Mouse (Mus musculus) kidney, postnatal 0 days (tissue): ENCODE data around the gene Fsd1. TPM values are rescaled to one million over a fixed set of nuclear protein-coding genes. Genes with fewer than 3 reads are reported as not detected.

Source experiments
- ATAC-seq: fragments of 200-750 bp; cut with Nextera tagmentation; replicated peaks from 2 replicates; pipeline ENCODE4 v1.8.0; 2017; ENCODE audit warnings: low read depth, moderate number of reproducible peaks, moderate TSS enrichment, moderate library complexity; ENCODE audit not compliant: low FRiP score
- DNase-seq: peaks from one replicate; pipeline ENCODE4 v3.0.0-alpha.2; 2016; ENCODE audit warnings: low spot score
- H3K27ac ChIP-seq: fragments of 300-500 bp; sonication (generic); 2 replicates; pipeline ENCODE4 v1.5.1; 2014; ENCODE audit warnings: mild to moderate bottlenecking
- H3K27me3 ChIP-seq: fragments of 300-500 bp; sonication (generic); 2 replicates; pipeline ENCODE4 v1.6.1; 2014; ENCODE audit warnings: low read length, mixed read lengths; ENCODE audit not compliant: insufficient read depth
- H3K36me3 ChIP-seq: fragments of 300-500 bp; sonication (generic); 2 replicates; pipeline ENCODE4 v1.6.1; 2014; ENCODE audit warnings: low read length, mixed read lengths; ENCODE audit not compliant: insufficient read depth
- H3K4me1 ChIP-seq: fragments of 300-500 bp; sonication (generic); replicated peaks from 2 replicates; pipeline ENCODE4 v1.6.1; 2014; ENCODE audit warnings: antibody characterized with exemption, low read length, mixed read lengths; ENCODE audit not compliant: insufficient read depth
- H3K4me2 ChIP-seq: fragments of 300-500 bp; sonication (generic); 2 replicates; pipeline ENCODE4 v1.6.1; 2014; ENCODE audit warnings: mild to moderate bottlenecking, low read length, moderate library complexity, mixed read lengths
- H3K4me3 ChIP-seq: fragments of 300-500 bp; sonication (generic); replicated peaks from 2 replicates; pipeline ENCODE4 v1.5.1; 2014; ENCODE audit warnings: low read depth, low read length
- H3K9ac ChIP-seq: fragments of 300-500 bp; sonication (generic); 2 replicates; pipeline ENCODE4 v1.6.1; 2014; ENCODE audit warnings: low read depth, low read length
- H3K9me3 ChIP-seq: fragments of 300-500 bp; sonication (generic); replicated peaks from 2 replicates; pipeline ENCODE4 v1.6.1; 2016; ENCODE audit warnings: low read length, inconsistent platforms, mixed read lengths
- CTCF ChIP-seq: IDR thresholded peaks from 2 replicates; pipeline ENCODE4 v1.5.1; 2016; ENCODE audit warnings: antibody characterized with exemption, low read depth, mild to moderate bottlenecking, moderate library complexity
- WGBS: fragments of 180-500 bp; shearing (Covaris S2); extraction: QIAGEN DNeasy Blood & Tissue Kit; methylation state at CpG from one replicate; pipeline ENCODE4 v1.1.7; 2014; 5-methylcytosine and 5-hydroxymethylcytosine counted together
- polyA plus RNA-seq: library from polyadenylated mRNA; unstranded; fragments of >200 nt; fragmentation: Nextera tagmentation; extraction: Ambion mirVana; gene quantifications from 2 replicates; pipeline ENCODE4 v1.2.1, GENCODE M21; 2015

Gene Fsd1
- polyA plus RNA-seq, 1 experiment from 2014 or later = 6.7 TPM

GRCm38 (mm10) chr17:56026303-56026702, 40.0 kb downstream of the Fsd1 start:
- no peaks in the 10 kb centered on the region for H3K9me3 ChIP-seq
- DNase-seq = no peak
- H3K4me3 ChIP-seq = no peak overlapping the region
- ATAC-seq = no peak
- H3K36me3 ChIP-seq = 0 out of 2 replicates have a peak, but pooled peaks cover 3% of the 10 kb centered on the region
- H3K9ac ChIP-seq = no peak overlapping the region
- no peak for TF ChIP-seq CTCF
- H3K27me3 ChIP-seq = no peaks in the 10 kb centered on the region
- WGBS = 69% methylated on average over 1 of the region's 1 CpGs
- H3K27ac ChIP-seq = no peak overlapping the region
- no peak overlapping the region for H3K4me2 ChIP-seq
- peaks cover 5% of the 10 kb centered on the region; the same call in 1 of the 2 replicates for H3K4me1 ChIP-seq

- no peak for TF ChIP-seq CTCF
- H3K4me3 ChIP-seq = no peak overlapping the region
- H3K36me3 ChIP-seq = 0 out of 2 replicates have a peak, but pooled peaks cover 3% of the 10 kb centered on the region
- WGBS = 54% methylated on average over 1 of the region's 1 CpGs
- H3K27me3 ChIP-seq = no peaks in the 10 kb centered on the region
- H3K27ac ChIP-seq = no peak overlapping the region
- no peaks in the 10 kb centered on the region for H3K9me3 ChIP-seq
- H3K4me2 ChIP-seq = no peak overlapping the region
- H3K9ac ChIP-seq = no peak overlapping the region
- peaks cover 5% of the 10 kb centered on the region; the same call in 1 of the 2 replicates for H3K4me1 ChIP-seq
- no peak for DNase-seq
- ATAC-seq = no peak
Observed at GRCm38 (mm10) chr17:56026881-56027280, 40.6 kb downstream of the Fsd1 start.

- H3K27me3 ChIP-seq = no peaks in the 10 kb centered on the region
- H3K9me3 ChIP-seq = no peaks in the 10 kb centered on the region
- H3K4me1 ChIP-seq = peaks cover 7% of the 10 kb centered on the region
- no peak for ATAC-seq
- TF ChIP-seq CTCF = no peak
- no peak overlapping the region for H3K4me2 ChIP-seq
- WGBS = 84% methylated on average over 5 of the region's 5 CpGs
- no peak overlapping the region for H3K4me3 ChIP-seq
- H3K9ac ChIP-seq = 0 out of 2 replicates have a peak overlapping the region, but pooled peaks have one; percentile 27
- no peak for DNase-seq
- H3K36me3 ChIP-seq = 0 out of 2 replicates have a peak, but pooled peaks cover 6% of the 10 kb centered on the region
- H3K27ac ChIP-seq = no peak overlapping the region
Observed at GRCm38 (mm10) chr17:56027801-56028441, 41.6 kb downstream of the Fsd1 start.

GRCm38 (mm10) chr17:56030238-56030870, 44.0 kb downstream of the Fsd1 start:
- H3K27ac ChIP-seq = peak overlapping the region; percentile 64; the same call in 1 of the 2 replicates
- H3K9ac ChIP-seq = 0 out of 2 replicates have a peak overlapping the region, but pooled peaks have one; percentile 2
- no peaks in the 10 kb centered on the region for H3K27me3 ChIP-seq
- DNase-seq (no peak), ATAC-seq (no peak)
- H3K4me2 ChIP-seq = no peak overlapping the region; the same call in 1 of the 2 replicates
- H3K4me3 ChIP-seq = no peak overlapping the region
- H3K36me3 ChIP-seq = peaks cover 12% of the 10 kb centered on the region; the same call in 1 of the 2 replicates
- H3K4me1 ChIP-seq = peaks cover 24% of the 10 kb centered on the region
- H3K9me3 ChIP-seq = no peaks in the 10 kb centered on the region
- no peak for TF ChIP-seq CTCF
- 79% methylated on average over 9 of the region's 9 CpGs for WGBS

GRCm38 (mm10) chr17:56030919-56031318, 44.6 kb downstream of the Fsd1 start:
- H3K4me2 ChIP-seq = peak overlapping the region; percentile 10; the same call in 1 of the 2 replicates
- DNase-seq = peak; percentile 75
- WGBS = 26% methylated on average over 5 of the region's 5 CpGs
- no peaks in the 10 kb centered on the region for H3K27me3 ChIP-seq
- no peak overlapping the region for H3K4me3 ChIP-seq
- H3K9me3 ChIP-seq = no peaks in the 10 kb centered on the region
- peak; percentile 45; the same call in 1 of the 2 replicates for TF ChIP-seq CTCF
- H3K36me3 ChIP-seq = peaks cover 12% of the 10 kb centered on the region; the same call in 1 of the 2 replicates
- ATAC-seq = peak; percentile 66
- H3K4me1 ChIP-seq = peaks cover 24% of the 10 kb centered on the region
- 0 out of 2 replicates have a peak overlapping the region, but pooled peaks have one; percentile 2 for H3K9ac ChIP-seq
- H3K27ac ChIP-seq = peak overlapping the region; percentile 64

- Histone ChIP-seq H3K36me3 (peaks cover 12% of the 10 kb centered on the region; the same call in 1 of the 2 replicates), H3K9ac (0 out of 2 replicates have a peak overlapping the region, but pooled peaks have one; percentile 2)
Observed at GRCm38 (mm10) chr17:56031431-56031830, 45.1 kb downstream of the Fsd1 start.

More at GRCm38 (mm10) chr17:56031431-56031830, 45.1 kb downstream of the Fsd1 start:
- WGBS = 88% methylated on average over 7 of the region's 7 CpGs
- peak overlapping the region; percentile 64 for H3K27ac ChIP-seq
- no peaks in the 10 kb centered on the region for H3K9me3 ChIP-seq
- 0 out of 2 replicates have a peak overlapping the region, but pooled peaks have one; percentile 10 for H3K4me2 ChIP-seq
- H3K4me1 ChIP-seq = peaks cover 24% of the 10 kb centered on the region
- H3K4me3 ChIP-seq = no peak overlapping the region
- ATAC-seq = no peak
- DNase-seq = no peak
- no peaks in the 10 kb centered on the region for H3K27me3 ChIP-seq
- TF ChIP-seq CTCF = no peak
